Mouse (Mus musculus): Measurements from ENCODE around the gene Nectin3.

- TF ChIP-seq CTCF (IDR thresholded peaks at IDR 0.05; ENCODE audit: control insufficient read depth, insufficient read depth, low read length) (no peak), POLR2A (IDR thresholded peaks at IDR 0.05; ENCODE audit: borderline replicate concordance, control insufficient read depth, low read depth, low read length) (no peak)
Observed at GRCm38 (mm10) chr16:46507944-46508333, 9.6 kb upstream of the Nectin3 start.

Measured in bone marrow, adult 2 months (tissue).